Mouse (Mus musculus) monocyte, adult 5-6 weeks (primary cell): ENCODE data around the gene Npas1. TPM values are rescaled to one million over a fixed set of nuclear protein-coding genes. Genes with fewer than 3 reads are reported as not detected.

Source experiments
- ATAC-seq: fragments of 153-309, 156-312 bp; replicated peaks from 2 replicates; pipeline ENCODE4 v1.8.0; 2017; ENCODE audit warnings: mild to moderate bottlenecking; ENCODE audit not compliant: low TSS enrichment, insufficient number of reproducible peaks, severe bottlenecking, poor library complexity, low FRiP score
- total RNA-seq: library from RNA; stranded (forward); fragments of 200-1000, 200-491, 200-594 nt; gene quantifications from 3 replicates; pipeline ENCODE4 v1.2.3, GENCODE M21; 2017

The Npas1 gene
- total RNA-seq, 1 experiment from 2014 or later = not detected

- no peak for ATAC-seq
Measured at GRCm38 (mm10) chr7:16474445-16474844, 3.1 kb downstream of the Npas1 start.

- no peak for ATAC-seq
Measured at GRCm38 (mm10) chr7:16473847-16474246, 3.7 kb downstream of the Npas1 start.

GRCm38 (mm10) chr7:16472116-16472709, 5.3 kb downstream of the Npas1 start:
- ATAC-seq = no peak

- ATAC-seq = no peak
Measured at GRCm38 (mm10) chr7:16471549-16471948, 6.0 kb downstream of the Npas1 start.

- ATAC-seq = no peak
Measured at GRCm38 (mm10) chr7:16468115-16468514, 9.4 kb downstream of the Npas1 start.

GRCm38 (mm10) chr7:16466565-16466964, 11.0 kb downstream of the Npas1 start:
- no peak for ATAC-seq

GRCm38 (mm10) chr7:16465568-16465967, 12.0 kb downstream of the Npas1 start:
- no peak for ATAC-seq

- peak; percentile 59 for ATAC-seq
Measured at GRCm38 (mm10) chr7:16465160-16465559, 12.4 kb downstream of the Npas1 start.

GRCm38 (mm10) chr7:16463214-16463613, 14.3 kb downstream of the Npas1 start:
- peak; percentile 84 for ATAC-seq

GRCm38 (mm10) chr7:16461705-16462104, 15.8 kb downstream of the Npas1 start:
- no peak for ATAC-seq

- no peak for ATAC-seq
Measured at GRCm38 (mm10) chr7:16461151-16461550, 16.4 kb downstream of the Npas1 start.

- ATAC-seq = no peak
Measured at GRCm38 (mm10) chr7:16460566-16460965, 17.0 kb downstream of the Npas1 start.

- ATAC-seq = no peak
Measured at GRCm38 (mm10) chr7:16456289-16456688, 21.2 kb downstream of the Npas1 start.

- ATAC-seq = no peak
Measured at GRCm38 (mm10) chr7:16455016-16455415, 22.5 kb downstream of the Npas1 start.

GRCm38 (mm10) chr7:16453118-16453711, 24.3 kb downstream of the Npas1 start:
- peak; percentile 44 for ATAC-seq

- peak; percentile 99 for ATAC-seq
Measured at GRCm38 (mm10) chr7:16452587-16453073, 24.9 kb downstream of the Npas1 start, which contains the start of gene Tmem160. Tmem160 (plus strand) TSS chr7:16452779.

- no peak for ATAC-seq
Measured at GRCm38 (mm10) chr7:16451656-16452055, 25.9 kb downstream of the Npas1 start.

GRCm38 (mm10) chr7:16441241-16441640, 36.3 kb downstream of the Npas1 start:
- 0 out of 2 replicates have a peak, but pooled peaks have one; percentile 59 for ATAC-seq

- no peak for ATAC-seq
Measured at GRCm38 (mm10) chr7:16435088-16435487, 42.4 kb downstream of the Npas1 start.

- ATAC-seq = no peak
Measured at GRCm38 (mm10) chr7:16433352-16433971, 44.1 kb downstream of the Npas1 start.
